Mouse (Mus musculus): ENCODE data around the gene H2afz.

DNA sequence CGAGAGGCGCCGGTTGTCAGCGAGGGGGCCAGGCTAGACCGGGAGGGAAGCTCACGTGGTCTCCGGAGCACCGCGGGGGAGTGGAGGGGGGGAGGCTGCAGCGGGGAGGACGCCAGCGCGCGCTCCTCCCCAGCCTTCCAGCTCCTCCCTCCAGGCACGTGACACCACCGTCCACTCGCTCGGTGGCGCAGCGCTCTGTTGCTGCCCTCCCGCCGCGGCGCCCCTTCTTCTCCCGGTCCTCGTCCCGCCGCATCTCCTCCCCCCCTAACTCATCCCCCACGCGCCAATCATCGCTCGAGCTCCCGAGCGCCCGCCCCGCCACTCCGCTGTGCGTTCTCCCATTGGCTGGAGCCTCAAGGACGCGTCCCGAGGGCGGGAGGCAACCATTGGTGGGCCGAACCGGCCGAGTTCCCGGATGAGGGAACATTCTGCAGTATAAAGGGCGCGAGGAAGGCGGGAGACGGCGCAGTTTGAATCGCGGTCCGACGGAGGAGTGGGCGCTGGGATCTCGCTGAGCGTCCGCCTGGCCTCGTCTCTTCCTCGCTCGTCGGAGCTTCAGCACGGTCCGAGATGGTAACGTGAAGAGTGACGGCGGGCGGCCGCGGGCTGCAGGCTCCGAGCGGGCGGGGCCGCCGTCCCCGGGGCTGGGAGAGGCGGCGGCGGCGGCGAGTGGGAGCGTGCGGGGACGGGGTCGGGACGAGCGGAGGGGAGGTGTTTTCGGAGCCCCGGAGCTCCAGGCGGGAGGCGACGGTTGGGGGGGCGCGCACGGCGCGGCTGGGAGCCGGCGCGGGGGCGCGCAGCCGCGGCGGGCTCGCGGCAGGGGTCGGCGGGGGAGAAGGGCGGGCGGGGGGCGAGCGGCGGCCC is at the start of gene H2afz:
- TF ChIP-seq POLR2A (IDR thresholded peaks at IDR 0.05; ENCODE audit: low read depth, low read length) = peak; percentile 91
- TF ChIP-seq CTCF (IDR thresholded peaks at IDR 0.05; ENCODE audit: extremely low read depth, insufficient read length, insufficient replicate concordance, low read depth, low read length) = no peak
